Mouse (Mus musculus): ENCODE results near the gene Hist3h2ba. TPM values are rescaled to one million over a fixed set of nuclear protein-coding genes. Genes with fewer than 3 reads are reported as not detected.
A peak's percentile ranks its signal among the peaks of the same experiment; 100 is the strongest.

Gene Hist3h2ba
- polyA plus RNA-seq, 1 experiment from 2014 or later, result 9.5 TPM

DNA sequence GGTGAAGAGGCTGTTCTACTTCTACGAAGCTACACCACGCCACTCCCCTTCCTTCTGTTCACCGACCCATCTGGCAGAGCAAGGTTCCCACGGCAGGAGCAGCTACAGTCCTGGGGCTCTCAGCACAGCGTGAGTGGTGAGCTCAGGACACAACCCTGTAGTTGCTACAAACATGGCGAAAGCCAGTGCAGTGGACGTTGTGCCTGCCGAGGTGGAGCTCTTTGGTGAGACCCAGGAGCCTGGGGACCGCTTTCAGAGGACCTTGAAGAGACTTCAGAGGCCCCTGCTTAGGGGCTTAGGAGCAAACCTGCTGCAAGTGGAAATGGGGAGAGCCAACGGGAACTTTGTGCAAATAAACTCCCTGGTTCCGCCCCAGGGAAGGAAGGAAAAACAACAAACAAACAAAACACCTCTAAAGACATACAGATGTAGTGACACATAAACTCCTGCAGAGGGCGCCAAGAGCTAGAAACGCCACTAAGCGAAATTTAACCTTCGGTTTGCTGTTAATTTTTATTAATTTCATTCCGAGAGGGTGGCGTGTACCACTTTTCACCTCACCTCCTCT lies 34.2 kb upstream of the Hist3h2ba start:
- peak; percentile 80 for DNase-seq
- H3K9ac ChIP-seq, result peak overlapping the region; percentile 49
- no peaks in the 10 kb centered on the region for H3K9me3 ChIP-seq (ENCODE audit: low read depth, low read length)
- no peaks in the 10 kb centered on the region for H3K27me3 ChIP-seq (ENCODE audit: insufficient read depth, low read length)
- ATAC-seq (ENCODE audit: insufficient read depth), result peak; percentile 28; the same call in 1 of the 2 replicates
- H3K36me3 ChIP-seq (ENCODE audit: insufficient read depth), result no peaks in the 10 kb centered on the region
- TF ChIP-seq CTCF (IDR thresholded peaks at IDR 0.05; ENCODE audit: low read depth), result peak; percentile 77
- H3K4me1 ChIP-seq (ENCODE audit: insufficient read depth), result no peaks in the 10 kb centered on the region
- peak overlapping the region; percentile 66 for H3K4me2 ChIP-seq
- 9% methylated on average over 17 of the region's 17 CpGs for WGBS
- no peak overlapping the region for H3K27ac ChIP-seq (ENCODE audit: low read depth)
- peak overlapping the region; percentile 33 for H3K4me3 ChIP-seq (ENCODE audit: low read depth, low read length)

- no peak overlapping the region for H3K9ac ChIP-seq
- ATAC-seq (ENCODE audit: insufficient read depth), result peak; percentile 47; the same call in 1 of the 2 replicates
- no peaks in the 10 kb centered on the region for H3K9me3 ChIP-seq (ENCODE audit: low read depth, low read length)
- H3K36me3 ChIP-seq (ENCODE audit: insufficient read depth), result no peaks in the 10 kb centered on the region
- no peak overlapping the region for H3K4me2 ChIP-seq
- peak; percentile 68 for DNase-seq
- H3K27me3 ChIP-seq (ENCODE audit: insufficient read depth, low read length), result no peaks in the 10 kb centered on the region
- 47% methylated on average over 14 of the region's 14 CpGs for WGBS
- H3K4me3 ChIP-seq (ENCODE audit: low read depth, low read length), result no peak overlapping the region
- H3K27ac ChIP-seq (ENCODE audit: low read depth), result no peak overlapping the region
- peak; percentile 63 for TF ChIP-seq CTCF (IDR thresholded peaks at IDR 0.05; ENCODE audit: low read depth)
- no peaks in the 10 kb centered on the region for H3K4me1 ChIP-seq (ENCODE audit: insufficient read depth)
These were observed 31.6 kb upstream of the Hist3h2ba start for GRCm38 (mm10) chr11:58916879-58917744.

- TF ChIP-seq CTCF (IDR thresholded peaks at IDR 0.05; ENCODE audit: low read depth), result no peak
- no peaks in the 10 kb centered on the region for H3K9me3 ChIP-seq (ENCODE audit: low read depth, low read length)
- H3K27ac ChIP-seq (ENCODE audit: low read depth), result no peak within 1 kb of the TSS
- no peaks in the 10 kb centered on the region for H3K27me3 ChIP-seq (ENCODE audit: insufficient read depth, low read length)
- no peak for ATAC-seq (ENCODE audit: insufficient read depth)
- H3K4me1 ChIP-seq (ENCODE audit: insufficient read depth), result no peaks in the 10 kb centered on the region
- H3K9ac ChIP-seq, result peak within 1 kb of the TSS; percentile 29; the same call in 1 of the 2 replicates
- peak within 1 kb of the TSS; percentile 8; the same call in 1 of the 2 replicates for H3K4me3 ChIP-seq (ENCODE audit: low read depth, low read length)
- no peak for DNase-seq
- H3K4me2 ChIP-seq, result no peak within 1 kb of the TSS; the same call in 1 of the 2 replicates
- WGBS, result 76% methylated on average over 12 of the region's 12 CpGs
- H3K36me3 ChIP-seq (ENCODE audit: insufficient read depth), result no peaks in the 10 kb centered on the region
These were observed 30.9 kb upstream of the Hist3h2ba start, which contains the start of gene Btnl10 for GRCm38 (mm10) chr11:58917745-58918366. Gene Btnl10, plus strand, starts transcription at chr11:58917908.

DNA sequence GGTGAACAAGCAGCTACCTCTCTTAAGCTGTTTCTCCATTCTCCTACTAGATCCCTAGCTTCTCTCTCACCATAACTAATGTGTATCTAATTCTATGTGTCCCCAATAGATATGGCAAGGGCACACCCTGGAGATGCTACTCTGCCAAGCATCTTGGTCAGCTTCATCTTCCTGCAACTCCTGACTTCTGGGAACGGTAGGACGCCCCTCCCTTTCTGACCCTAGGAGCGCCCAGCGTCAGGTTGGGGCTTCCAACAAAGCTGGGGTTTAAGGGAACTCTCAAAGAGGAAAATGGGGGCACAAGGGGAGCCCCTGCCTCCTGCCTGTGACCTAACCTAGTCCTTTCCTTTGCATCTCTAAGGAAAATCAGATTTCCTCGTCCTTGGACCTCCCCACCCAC lies 30.0 kb upstream of the Hist3h2ba start:
- Histone ChIP-seq H3K9ac (no peak overlapping the region), H3K27ac (ENCODE audit: low read depth) (no peak overlapping the region), H3K4me2 (no peak overlapping the region), H3K9me3 (ENCODE audit: low read depth, low read length) (no peaks in the 10 kb centered on the region), H3K36me3 (ENCODE audit: insufficient read depth) (no peaks in the 10 kb centered on the region), H3K27me3 (ENCODE audit: insufficient read depth, low read length) (no peaks in the 10 kb centered on the region), H3K4me3 (ENCODE audit: low read depth, low read length) (peak overlapping the region; percentile 8; the same call in 1 of the 2 replicates), H3K4me1 (ENCODE audit: insufficient read depth) (no peaks in the 10 kb centered on the region)
- WGBS, result 68% methylated on average over 5 of the region's 5 CpGs
- ATAC-seq (ENCODE audit: insufficient read depth) (no peak), DNase-seq (no peak)
- TF ChIP-seq CTCF (IDR thresholded peaks at IDR 0.05; ENCODE audit: low read depth), result no peak

DNA sequence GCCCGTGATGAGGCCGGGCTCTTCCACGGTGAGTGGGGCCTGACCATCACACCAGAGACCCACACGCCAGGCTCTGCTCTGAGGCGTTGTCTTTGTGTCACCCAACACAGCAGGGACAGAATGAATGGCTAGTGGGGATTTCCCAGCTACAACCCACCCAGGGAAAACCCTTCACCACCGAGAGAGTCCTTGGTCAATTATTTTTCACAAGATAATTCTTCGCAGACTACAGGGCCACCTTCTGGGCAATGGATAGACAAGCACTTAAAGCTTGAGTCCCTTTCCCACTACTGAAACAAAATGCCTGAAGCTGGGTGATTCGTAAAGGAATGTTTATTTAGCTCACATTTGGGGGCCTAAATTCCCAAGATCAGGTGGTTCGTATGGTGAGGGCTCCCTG lies 26.3 kb upstream of the Hist3h2ba start:
- Histone ChIP-seq H3K36me3 (ENCODE audit: insufficient read depth) (no peaks in the 10 kb centered on the region), H3K27ac (ENCODE audit: low read depth) (no peak overlapping the region), H3K27me3 (ENCODE audit: insufficient read depth, low read length) (no peaks in the 10 kb centered on the region), H3K4me2 (no peak overlapping the region), H3K4me1 (ENCODE audit: insufficient read depth) (no peaks in the 10 kb centered on the region), H3K4me3 (ENCODE audit: low read depth, low read length) (no peak overlapping the region), H3K9ac (no peak overlapping the region), H3K9me3 (ENCODE audit: low read depth, low read length) (no peaks in the 10 kb centered on the region)
- no peak for DNase-seq
- TF ChIP-seq CTCF (IDR thresholded peaks at IDR 0.05; ENCODE audit: low read depth), result no peak
- no peak for ATAC-seq (ENCODE audit: insufficient read depth)
- 75% methylated on average over 9 of the region's 9 CpGs for WGBS

- no peak for ATAC-seq (ENCODE audit: insufficient read depth)
- no peak overlapping the region for H3K4me3 ChIP-seq (ENCODE audit: low read depth, low read length)
- no peak overlapping the region for H3K27ac ChIP-seq (ENCODE audit: low read depth)
- DNase-seq, result no peak
- TF ChIP-seq CTCF (IDR thresholded peaks at IDR 0.05; ENCODE audit: low read depth), result no peak
- no peak overlapping the region for H3K9ac ChIP-seq
- 51% methylated on average over 3 of the region's 3 CpGs for WGBS
- no peaks in the 10 kb centered on the region for H3K27me3 ChIP-seq (ENCODE audit: insufficient read depth, low read length)
- H3K9me3 ChIP-seq (ENCODE audit: low read depth, low read length), result no peaks in the 10 kb centered on the region
- peaks cover 6% of the 10 kb centered on the region for H3K36me3 ChIP-seq (ENCODE audit: insufficient read depth)
- no peak overlapping the region for H3K4me2 ChIP-seq
- no peaks in the 10 kb centered on the region for H3K4me1 ChIP-seq (ENCODE audit: insufficient read depth)
These were observed 22.1 kb upstream of the Hist3h2ba start for GRCm38 (mm10) chr11:58926651-58927050.

- Histone ChIP-seq H3K4me2 (no peak overlapping the region), H3K9me3 (ENCODE audit: low read depth, low read length) (no peaks in the 10 kb centered on the region), H3K4me3 (ENCODE audit: low read depth, low read length) (no peak overlapping the region), H3K27me3 (ENCODE audit: insufficient read depth, low read length) (no peaks in the 10 kb centered on the region), H3K27ac (ENCODE audit: low read depth) (no peak overlapping the region), H3K4me1 (ENCODE audit: insufficient read depth) (no peaks in the 10 kb centered on the region), H3K9ac (no peak overlapping the region), H3K36me3 (ENCODE audit: insufficient read depth) (peaks cover 10% of the 10 kb centered on the region)
- TF ChIP-seq CTCF (IDR thresholded peaks at IDR 0.05; ENCODE audit: low read depth), result no peak
- 51% methylated on average over 2 of the region's 2 CpGs for WGBS
- no peak for DNase-seq
- no peak for ATAC-seq (ENCODE audit: insufficient read depth)
These were observed 21.7 kb upstream of the Hist3h2ba start for GRCm38 (mm10) chr11:58927053-58927452.

All from lung, embryonic 14.5 days (tissue).